Mouse (Mus musculus): ENCODE results near the gene Lbhd2.

The Lbhd2 gene

DNA sequence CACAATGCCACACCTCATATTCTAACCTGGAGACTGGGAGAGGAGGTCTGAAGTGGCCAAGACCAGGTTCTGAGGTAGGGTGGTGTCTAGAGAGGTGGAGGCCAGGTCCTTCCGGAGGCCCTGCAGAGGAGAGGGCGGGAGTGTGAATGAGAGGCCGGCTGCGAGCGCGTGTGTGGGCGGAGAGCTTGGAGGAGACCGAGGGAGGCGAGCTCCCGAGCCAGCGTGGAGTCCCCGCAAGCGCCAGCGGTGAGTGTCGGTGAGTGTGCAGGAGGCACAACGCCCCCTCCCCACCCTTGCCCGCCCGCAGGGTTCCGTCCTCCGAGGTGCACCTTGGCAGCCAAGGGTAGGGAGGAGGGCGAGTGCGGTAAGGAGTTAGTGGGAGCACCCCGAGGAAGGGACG is at the start of gene Lbhd2:
Gene Lbhd2 (plus strand): TSS at position 188 of the 400 bp plus-strand sequence.
- peak in 1 of 2 experiments; percentile 24 for DNase-seq (ENCODE audit: low spot score in 2 of 2)

DNA sequence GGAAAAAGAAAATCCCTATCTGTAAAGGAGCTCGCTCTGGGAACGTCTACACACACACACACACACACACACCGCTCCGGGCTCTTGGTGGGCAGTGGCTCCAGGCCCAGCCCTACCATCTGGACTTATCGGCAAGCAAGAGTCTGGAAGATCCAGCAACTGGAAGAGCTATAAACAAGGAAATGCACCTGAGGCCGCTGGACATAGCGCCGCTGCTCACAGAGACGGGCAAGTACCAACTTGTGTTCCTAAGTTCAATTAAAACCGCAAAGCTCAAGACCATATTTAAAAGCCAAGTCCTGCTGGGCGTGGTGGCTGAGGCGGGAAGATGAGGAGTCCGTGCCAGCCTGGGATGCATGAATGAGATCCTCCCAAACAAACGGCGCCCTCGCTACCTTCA is 45.9 kb upstream of the Lbhd2 start:
- DNase-seq (ENCODE audit: low spot score in 2 of 2): no peak

DNA sequence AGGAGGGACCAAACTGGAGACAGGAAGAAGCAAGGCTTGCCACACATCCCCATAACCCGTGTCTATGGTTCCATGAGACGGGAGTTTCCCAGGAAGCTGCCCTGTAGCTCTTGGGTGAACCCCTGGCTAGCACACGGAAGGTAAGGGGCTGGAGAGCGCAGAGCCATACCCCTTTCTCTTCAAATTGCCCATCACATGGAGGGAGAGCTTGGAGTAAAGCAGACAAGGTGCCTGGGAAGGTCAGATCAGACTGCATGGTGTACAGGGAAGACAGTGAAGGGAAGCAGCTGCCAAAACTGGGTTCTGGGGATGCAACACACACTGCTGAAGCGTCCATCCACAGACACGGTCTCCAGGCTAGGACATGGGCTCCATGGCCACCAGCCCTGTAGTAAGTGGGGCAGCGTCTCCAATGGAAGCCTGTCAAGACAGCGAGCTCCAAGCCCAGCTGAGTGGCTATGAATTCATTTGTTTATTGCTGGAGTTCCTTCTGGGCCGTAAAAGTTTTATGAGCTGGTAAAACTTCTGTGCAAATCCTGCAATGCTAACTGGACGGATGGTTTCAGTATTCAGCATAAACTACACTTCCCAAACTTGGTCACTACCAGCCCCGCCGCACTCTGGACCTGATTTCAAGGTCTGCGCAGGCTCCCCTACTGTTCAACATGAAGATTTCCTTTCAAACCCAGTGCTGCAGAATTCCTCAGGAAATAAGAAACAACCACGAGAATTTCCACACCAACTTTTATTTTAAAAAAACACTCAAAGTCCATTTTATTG is 45.1 kb upstream of the Lbhd2 start:
- DNase-seq (ENCODE audit: low spot score in 2 of 2): no peak

DNA sequence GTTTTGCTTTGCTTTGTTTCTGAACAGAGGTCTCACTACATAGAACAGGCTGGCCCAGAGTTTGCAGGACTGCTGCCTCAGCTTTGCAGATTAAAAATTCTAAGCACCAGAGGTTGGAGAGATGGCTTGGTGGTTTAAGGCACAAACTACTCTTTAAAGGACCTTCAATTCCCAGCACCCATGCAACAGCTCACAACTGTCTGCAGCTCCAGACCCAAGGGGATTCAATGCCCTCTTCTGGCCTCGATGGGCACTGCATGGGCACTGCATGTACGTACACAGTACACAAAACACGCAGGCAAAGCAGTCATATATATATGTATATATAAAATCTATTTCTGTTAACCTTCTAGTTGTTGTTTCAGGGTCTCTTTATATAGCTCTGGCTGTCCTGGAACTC is 42.4 kb upstream of the Lbhd2 start:
- DNase-seq (ENCODE audit: low spot score in 2 of 2): no peak

DNA sequence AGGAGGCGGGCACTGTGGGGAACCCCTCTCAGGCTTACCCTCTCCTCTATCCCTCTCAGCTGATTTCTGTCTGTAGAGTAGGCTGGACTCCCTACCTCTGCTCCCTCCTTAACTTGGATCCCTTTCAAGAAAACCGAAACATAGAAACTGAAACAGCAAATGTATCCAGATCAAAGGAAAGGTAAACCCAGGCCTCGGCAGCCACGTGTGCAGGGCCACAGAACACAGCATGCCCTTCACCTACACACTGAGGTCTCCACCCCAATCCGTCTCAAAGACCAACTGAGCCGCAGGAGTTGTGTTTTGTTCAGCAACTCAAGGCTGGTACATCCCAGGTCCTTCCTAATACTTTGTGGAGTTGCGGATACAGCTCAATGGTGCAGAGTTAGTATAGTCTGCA is 39.5 kb upstream of the Lbhd2 start:
- no peak for DNase-seq (ENCODE audit: low spot score in 2 of 2)

DNA sequence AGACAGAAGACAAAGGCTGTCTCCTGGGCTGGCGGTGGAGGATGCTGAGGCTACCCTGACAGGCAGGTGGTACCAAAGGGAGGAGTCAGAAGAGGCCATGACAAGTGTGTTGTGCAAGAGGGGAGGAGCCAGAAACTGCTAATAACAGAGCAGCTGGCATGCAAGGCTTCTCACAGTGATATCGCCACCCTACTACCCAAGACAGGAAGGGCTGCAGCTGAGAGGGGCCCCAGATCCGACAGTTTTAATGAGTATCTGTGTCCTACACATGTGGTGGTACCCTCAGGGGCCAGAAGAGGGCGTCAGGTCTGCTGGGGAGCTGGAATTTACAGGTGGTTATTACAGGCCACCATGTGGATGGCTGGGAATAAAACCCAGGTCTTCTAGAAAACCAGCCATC is 36.4 kb upstream of the Lbhd2 start:
- DNase-seq (ENCODE audit: low spot score in 2 of 2): no peak

DNA sequence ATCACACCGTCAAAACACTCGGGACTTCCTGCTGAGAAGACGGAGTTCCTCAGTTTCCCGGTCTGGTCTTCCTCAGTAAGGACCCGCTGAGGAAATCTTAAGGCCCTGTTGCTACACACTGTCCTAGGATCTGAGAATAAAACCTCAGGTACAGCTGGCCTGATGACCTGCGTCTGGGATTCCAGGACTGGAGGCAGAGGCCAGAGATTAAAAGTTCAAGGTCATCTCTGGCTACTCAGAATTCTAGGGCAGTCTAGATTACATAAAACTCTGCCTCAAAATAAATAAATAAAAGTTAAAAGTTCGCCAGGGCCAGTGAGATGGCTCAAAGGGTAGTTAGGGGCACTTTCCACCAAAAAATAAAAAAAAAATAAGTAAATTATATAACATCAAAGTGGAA is 34.7 kb upstream of the Lbhd2 start:
- no peak for DNase-seq (ENCODE audit: low spot score in 2 of 2)

DNA sequence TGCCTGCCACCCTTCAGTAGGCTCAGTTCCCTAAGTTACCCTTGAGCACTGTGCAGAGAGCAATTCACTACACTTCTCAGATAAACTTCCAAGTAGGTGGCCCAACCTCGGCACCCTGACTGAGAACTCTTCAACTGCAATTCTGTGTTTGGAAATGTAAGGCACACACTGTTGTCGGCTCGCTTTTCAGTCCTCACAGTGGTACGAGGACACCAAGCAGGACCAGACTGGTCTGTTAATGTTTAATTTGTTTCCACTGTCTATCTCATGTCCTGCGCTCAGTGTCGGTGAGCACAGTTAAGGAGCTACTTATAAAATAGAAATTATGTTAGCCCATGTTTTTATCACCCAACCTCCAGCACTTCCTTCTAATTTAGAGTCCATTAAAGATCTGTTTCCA is 33.2 kb upstream of the Lbhd2 start:
- no peak for DNase-seq (ENCODE audit: low spot score in 2 of 2)

DNA sequence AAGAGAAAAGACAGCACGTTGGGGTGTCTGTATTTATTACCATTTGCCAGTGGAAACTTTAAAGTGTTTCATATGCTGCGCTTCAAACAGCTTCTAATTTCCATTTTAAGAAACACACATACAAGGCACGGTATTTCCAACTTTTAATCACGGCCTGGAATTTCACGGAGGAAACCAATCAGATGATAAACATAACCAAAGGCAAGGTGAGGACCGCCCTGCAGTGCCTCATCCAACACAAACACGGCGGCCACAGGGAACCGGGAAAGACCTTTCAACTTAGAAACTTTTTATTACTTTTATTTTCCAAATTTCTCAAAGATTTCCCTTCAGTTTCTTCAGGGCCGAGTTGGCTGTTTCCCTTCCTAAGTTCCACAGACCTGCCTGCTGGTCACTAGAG is 31.9 kb upstream of the Lbhd2 start:
- no peak for DNase-seq (ENCODE audit: low spot score in 2 of 2)

DNA sequence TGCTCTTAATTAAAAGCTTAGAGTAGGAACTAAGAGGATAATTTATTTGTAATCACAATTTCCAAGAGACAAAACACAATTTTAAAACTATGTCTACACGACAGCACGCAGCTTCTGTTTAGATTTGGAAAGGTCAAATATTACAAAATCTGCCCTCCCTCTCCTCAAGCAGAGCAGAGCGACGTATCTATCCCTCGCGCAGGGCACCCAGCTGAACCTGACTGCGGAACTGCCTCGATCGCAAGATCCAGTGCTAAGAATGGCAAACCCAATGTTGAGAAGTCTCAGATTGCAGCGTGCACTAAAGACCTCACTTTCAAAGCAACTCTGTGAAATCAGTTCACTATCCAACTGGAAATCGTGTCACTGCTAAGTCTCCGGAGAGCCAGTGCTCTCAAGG is 31.1 kb upstream of the Lbhd2 start:
- no peak for DNase-seq (ENCODE audit: low spot score in 2 of 2)

DNA sequence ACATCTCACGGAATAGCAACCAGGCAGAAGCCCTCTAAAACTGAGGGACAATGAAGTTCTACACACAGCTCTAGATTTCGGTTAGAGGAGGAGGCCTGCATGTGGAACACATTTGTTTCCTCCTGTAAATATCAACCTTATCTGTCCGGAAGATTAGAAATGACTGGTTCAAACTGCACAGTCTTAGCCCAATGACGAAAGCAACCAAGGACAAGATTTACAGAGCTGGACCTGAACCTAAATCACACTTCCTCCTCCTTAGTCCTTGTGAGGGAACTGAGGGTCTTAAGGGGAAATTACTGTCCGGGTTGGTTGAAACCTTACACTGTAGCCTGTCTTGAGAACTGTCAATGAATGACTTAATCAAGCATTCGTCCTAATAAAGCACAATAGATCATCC is 30.6 kb upstream of the Lbhd2 start:
- no peak for DNase-seq (ENCODE audit: low spot score in 2 of 2)

DNA sequence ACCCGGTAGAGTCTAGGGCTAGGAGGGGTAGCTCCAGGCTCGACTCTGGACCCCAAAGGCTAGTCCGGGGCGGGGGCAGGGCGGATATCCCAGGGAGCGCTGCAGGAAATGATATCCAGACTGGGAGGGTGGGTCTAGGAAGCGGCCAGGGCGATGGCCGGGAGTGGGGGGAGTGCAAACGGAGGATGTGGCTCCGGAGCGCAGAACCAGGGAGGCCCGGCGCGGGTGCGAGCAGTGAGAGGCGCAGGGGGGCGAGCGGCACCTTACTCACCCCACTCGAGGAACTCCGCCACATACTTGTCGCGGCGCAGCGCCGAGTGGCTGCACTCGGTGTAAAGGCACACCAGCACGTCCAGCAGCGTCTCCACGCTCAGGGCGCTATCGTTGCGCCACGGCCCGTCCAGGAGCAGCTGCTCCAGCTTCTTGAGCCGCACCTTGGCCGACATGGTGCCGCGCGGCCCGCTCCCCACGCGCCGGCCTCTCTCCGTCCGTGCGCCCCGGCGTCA is 29.7 kb upstream of the Lbhd2 start:
- DNase-seq (ENCODE audit: low spot score in 2 of 2): no peak

DNA sequence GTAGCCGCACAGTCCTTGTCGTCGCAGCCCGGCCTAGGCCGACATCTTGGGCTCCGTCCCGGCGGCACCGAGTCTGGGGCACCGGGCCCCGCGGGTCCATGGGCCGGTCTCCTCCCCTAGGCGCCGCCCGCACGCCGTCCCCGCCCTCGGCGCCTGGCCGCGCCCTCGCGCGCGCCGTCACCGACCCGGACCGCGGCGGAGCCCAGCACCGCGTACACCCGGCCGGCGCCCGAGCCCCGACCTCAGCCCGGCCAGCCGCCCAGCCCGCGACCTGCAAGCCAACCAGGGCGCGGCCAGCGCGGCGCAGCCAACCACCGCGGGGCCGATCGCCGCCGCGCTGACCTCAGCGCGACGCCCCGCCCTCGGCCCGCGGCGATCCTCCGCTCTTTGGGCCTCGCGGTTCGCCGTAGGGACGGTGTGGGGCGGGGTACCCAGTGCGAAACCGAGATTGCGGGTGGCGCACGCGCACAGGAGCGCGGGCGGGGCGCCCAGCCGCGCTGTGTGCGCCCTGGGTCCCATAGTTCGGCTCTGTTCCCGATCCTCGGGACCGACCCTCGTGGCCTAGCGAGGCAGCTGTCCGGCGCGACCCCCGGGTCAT is 29.1 kb upstream of the Lbhd2 start, which contains the start of gene Cdc42bpb:
Gene Cdc42bpb (minus strand): TSS at position 343 of the 598 bp plus-strand sequence.
- DNase-seq (ENCODE audit: low spot score in 2 of 2): peak in 1 of 2 experiments; percentile 38

DNA sequence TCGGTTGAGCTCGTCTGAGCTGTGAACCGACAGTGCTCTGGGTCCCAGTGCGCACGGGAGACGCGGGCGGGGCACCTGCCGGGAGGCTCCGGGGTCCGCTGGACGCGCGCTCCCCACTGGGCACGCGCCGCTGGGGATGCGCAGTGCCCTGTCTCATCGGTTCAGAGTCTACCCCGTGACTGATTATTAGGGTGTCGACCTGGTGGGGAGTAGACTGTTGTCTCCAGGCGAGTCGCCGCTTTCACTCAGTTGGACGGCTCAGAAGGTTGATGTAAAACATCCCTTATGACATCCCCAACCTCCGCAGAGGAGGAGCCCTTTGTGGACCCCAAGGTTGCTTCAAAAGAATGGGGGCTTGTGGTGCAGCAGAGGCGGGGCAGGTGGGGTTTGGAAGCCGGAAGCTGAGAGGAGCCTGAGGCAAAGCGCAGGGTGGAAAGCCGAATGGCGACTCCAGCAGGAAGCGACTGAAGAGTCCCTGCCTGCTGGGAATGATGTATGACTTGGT is 28.6 kb upstream of the Lbhd2 start:
- no peak for DNase-seq (ENCODE audit: low spot score in 2 of 2)

DNA sequence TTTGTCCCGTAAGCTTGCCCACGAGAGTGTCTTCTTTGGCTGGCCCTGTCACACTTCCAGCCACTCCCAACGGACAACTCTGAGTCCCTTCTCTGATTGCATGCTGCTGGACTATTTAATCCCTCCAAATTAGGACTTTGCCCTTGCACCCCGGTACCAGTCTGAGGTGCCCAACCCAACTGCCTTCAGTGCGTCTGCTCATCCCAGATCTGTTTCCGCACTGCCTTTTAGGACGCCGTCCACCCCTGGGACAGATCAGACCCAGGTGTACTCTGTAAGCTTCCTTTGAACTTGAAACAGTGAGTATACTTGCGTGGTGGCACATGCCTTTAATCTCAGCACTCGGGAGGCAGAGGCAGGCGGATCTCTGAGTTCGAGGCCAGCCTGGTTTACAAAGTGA is 27.8 kb upstream of the Lbhd2 start:
- DNase-seq (ENCODE audit: low spot score in 2 of 2): no peak

DNA sequence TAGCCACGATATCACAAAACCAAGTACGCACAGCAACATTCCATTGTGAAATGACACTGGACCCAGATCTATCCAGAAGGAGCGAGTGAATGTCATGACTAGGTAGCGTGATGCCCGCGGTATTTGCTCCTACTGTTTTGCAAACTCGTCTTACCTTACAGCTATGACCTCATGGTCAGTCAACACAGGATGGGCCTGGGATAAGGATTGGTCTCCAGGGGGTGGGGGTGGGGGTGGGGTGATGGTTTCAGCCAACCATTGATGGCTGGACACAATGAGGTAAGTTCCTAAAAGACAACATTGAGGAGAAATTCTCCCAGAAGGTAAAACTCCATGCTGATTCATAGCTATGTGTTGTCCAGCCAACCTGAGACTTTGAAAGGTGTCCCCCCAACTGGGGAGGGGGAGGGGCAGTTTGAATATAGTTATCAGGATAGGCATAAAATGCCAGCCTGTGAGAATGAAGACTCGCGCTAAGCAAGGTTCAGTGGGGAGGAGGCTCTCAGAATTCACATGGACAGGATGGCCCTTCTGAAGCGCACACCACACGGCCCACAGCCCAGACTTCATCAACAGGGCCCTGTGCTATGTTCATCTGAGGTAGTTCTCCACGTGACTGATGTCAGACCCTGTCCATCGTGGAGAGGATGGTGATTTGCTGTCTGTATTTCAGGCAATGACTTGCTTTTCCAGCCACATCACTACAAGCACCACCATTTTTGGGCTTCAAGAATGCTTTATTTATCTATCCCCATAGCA is 20.5 kb upstream of the Lbhd2 start:
- no peak for DNase-seq (ENCODE audit: low spot score in 2 of 2)

DNA sequence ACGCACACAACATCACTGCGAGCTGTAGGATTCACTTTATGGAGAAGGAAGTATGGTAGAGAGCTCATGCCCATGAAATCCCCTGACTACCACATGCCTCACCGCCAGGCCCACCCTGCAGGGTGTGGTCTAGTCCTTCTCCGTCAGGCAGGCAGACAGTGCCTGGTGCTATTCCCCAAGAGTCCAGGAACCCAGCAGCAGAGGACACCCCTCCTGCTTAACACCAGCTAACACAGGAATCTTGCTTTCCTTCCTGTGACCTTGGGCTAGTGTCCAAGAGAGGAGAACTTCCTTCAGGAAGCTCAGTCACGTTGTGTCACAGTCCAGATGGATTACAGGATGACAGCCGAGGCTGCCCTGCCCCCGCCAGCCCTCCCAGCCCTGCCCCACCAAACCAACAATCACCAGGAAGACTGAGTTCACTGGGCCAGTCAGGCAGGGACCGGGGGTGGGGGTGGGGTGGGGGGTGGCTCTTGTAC is 19.9 kb upstream of the Lbhd2 start:
- no peak for DNase-seq (ENCODE audit: low spot score in 2 of 2)

DNA sequence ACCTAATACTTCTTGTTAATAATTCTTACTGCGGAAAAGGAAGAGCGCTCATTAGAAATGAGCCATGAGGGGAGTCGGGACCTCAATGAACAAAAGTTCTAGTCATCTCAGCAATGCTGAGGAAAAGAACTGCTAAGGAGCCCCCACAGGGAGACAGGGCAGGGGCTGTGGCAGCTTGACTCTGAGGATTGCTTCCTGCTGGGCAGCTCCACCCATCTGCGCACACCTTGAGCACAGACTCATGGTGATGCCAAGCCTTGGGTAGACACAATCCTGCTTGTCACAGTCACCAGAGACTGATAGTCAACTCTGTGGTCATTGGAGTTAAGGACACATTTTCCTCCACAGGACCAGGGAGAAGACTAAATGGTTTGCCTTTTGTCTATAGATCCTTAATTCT is 19.5 kb upstream of the Lbhd2 start:
- no peak for DNase-seq (ENCODE audit: low spot score in 2 of 2)

DNA sequence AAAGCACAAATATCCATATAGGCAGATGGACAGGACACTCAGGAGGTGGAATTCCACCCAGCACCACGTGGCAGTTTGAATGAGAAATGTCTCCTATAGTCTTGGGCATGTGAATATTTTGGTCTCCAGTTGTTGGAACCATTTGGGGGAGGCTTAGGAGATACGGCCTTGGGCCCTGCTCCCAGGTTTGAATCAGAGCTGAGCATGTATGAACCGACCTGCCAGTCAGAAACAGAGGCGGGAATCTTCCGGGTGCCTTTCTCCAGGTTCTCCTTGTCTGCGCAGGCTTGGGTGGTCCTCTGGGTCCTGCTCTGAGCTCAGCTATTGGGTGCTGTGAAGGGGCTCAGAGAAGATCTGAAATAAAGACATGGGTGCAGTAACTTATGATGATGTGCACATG is 12.6 kb upstream of the Lbhd2 start:
- DNase-seq (ENCODE audit: low spot score in 2 of 2): no peak

DNA sequence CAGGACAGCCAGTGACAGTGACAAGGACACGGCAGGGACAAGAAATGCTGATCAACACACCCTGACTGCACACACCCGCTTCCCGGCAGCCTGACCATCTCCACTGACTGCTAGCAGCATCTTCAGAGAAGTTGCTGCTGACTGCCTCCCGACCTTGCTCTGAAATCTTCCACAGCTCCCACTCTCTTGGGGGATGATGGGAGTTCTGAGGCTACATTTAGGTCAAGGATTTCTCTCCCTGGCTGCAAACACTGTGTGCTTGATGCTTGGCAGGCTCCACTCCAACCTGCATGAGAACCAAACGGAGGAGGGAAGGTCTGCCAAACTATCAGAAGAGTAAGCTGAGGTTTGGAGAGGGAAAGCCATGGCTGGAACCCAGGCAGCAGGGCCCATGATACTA is 9.6 kb upstream of the Lbhd2 start:
- no peak for DNase-seq (ENCODE audit: low spot score in 2 of 2)

DNA sequence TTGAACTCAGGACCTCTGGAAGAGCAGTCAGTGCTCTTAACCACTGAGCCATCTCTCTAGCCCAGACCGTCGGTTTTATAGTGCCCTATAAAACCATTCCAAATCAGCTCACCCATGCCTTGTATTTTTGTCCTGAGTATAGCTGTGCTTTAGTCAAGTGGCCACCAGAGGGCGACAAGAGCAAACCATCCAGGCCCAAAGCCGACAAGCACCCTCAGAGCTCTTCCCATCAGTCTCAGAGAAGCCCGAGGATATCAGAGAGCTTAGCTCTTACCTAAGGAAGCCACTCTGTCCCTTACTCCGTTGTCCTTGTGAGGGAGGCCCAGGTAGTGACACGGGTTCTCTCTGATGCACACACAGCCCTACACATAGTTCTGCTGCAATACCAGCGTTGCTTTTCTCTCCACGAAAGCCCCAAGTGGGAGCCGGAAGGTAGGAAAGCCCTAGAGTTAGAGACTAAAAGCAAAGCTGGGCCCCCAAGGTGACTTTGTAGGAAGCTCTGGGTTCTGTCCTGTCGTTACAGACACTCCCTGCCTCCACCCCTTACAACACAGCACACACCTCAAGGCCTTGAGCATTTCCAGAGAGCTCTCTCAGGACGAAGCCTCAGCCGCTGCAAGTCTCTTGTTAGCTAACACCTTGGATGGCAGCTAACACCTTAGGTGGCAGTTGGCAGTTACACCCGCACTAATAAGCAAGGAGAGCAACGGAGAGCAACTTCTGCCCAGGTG is 5.0 kb upstream of the Lbhd2 start:
- DNase-seq (ENCODE audit: low spot score in 2 of 2): peak; percentile 36 to 46

DNA sequence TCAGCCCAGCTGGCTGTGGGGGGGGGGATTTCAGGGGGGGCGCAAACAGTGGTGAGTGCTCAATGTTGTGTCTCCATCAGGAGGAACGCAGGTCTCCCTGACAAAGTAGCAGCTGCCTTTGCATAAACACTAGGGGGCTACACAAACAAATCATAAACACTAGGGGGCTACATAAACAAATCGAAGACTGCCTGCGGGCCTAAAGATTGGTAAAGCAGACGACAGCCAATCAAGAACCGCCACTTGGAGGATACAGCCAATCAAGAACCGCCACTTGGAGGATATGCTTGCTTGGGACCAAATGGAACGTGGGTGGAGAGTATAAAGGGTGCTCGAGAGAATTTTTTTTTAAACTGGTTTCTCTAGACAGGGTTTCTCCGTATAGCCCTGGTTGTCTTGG is 1.7 kb upstream of the Lbhd2 start:
- no peak for DNase-seq (ENCODE audit: low spot score in 2 of 2)

Measured in natural killer cell, adult 2 months (primary cell).